Mouse (Mus musculus): ENCODE measurements around the gene Kdsr. TPM values are rescaled to one million over a fixed set of nuclear protein-coding genes. Genes with fewer than 3 reads are reported as not detected.

The Kdsr gene
- total and polyA plus RNA-seq, 3 experiments: 15.1 to 20.3 TPM; not detected in 1

DNA sequence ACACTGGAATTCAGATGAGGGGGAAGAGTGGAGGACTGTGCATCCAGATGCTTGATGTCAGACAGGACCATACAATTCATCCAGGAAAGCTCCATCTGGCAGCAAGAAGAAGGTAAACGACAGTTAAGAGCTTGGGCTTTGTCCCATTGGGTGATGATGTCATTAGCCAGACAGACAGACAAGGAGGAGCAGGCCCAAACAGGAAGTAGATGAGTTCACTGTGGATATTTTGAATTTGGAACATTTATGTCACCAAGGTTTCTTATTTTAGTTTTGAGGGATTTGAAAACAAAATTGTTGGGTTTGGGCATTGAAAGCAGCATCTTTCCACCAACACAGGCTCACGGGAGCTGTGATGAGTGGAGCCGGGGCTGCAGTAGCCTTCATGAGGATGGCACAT, 75.0 kb downstream of the Kdsr start:
- TF ChIP-seq ELF1 (IDR thresholded peaks at IDR 0.05; ENCODE audit: low read depth, low read length) (0 out of 2 replicates have a peak, but pooled peaks have one; percentile 34), MAX (IDR thresholded peaks at IDR 0.05; ENCODE audit: low read length) (no peak), MXI1 (IDR thresholded peaks at IDR 0.05; ENCODE audit: low read depth, low read length) (no peak)
- Histone ChIP-seq H3K9me3 (replicated peaks; ENCODE audit: insufficient read depth, low read length) (no peaks in the 10 kb centered on the region), H3K9ac (ENCODE audit: control insufficient read depth, low read depth, low read length, poor library complexity, severe bottlenecking) (no peak overlapping the region), H3K36me3 (ENCODE audit: control insufficient read depth in 1 of 2, insufficient read depth in 2 of 2, low read length in 2 of 2) (peaks cover 0 to 33% of the 10 kb centered on the region in 2 experiments; a peak in 2 of 4 replicates), H3K79me2 (ENCODE audit: control insufficient read depth, insufficient read depth, low read length, poor library complexity) (peaks cover 42% of the 10 kb centered on the region), H3K4me1 (ENCODE audit: control insufficient read depth in 1 of 2, insufficient read depth in 2 of 2, low read length in 2 of 2) (peaks cover 9 to 25% of the 10 kb centered on the region in 2 experiments; a peak in 3 of 4 replicates), H3K27me3 (ENCODE audit: control insufficient read depth in 1 of 2, insufficient read depth in 2 of 2, low read length in 2 of 2) (no peaks in the 10 kb centered on the region), H3K4me3 (ENCODE audit: control insufficient read depth in 1 of 2, insufficient read depth in 1 of 2, low read depth in 2 of 2, low read length in 2 of 2) (no peak overlapping the region), H3K27ac (ENCODE audit: control insufficient read depth, low read depth, low read length) (no peak overlapping the region)
- no peak for DNase-seq (ENCODE audit: low read depth, low spot score)

- H3K9me3 ChIP-seq (replicated peaks; ENCODE audit: insufficient read depth, low read length): no peaks in the 10 kb centered on the region
- H3K9ac ChIP-seq (ENCODE audit: control insufficient read depth, low read depth, low read length, poor library complexity, severe bottlenecking): no peak overlapping the region
- no peak overlapping the region for H3K27ac ChIP-seq (ENCODE audit: control insufficient read depth, low read depth, low read length)
- no peak for DNase-seq (ENCODE audit: low read depth, low spot score)
- TF ChIP-seq ZNF384 (IDR thresholded peaks at IDR 0.05; ENCODE audit: low read depth, low read length): no peak
- no peak for TF ChIP-seq POLR2A (IDR thresholded peaks at IDR 0.05; ENCODE audit: control insufficient read depth in 1 of 2, insufficient read depth in 1 of 2, low read depth in 1 of 2, low read length in 2 of 2, poor library complexity in 1 of 2)
- no peak for TF ChIP-seq EP300 (IDR thresholded peaks at IDR 0.05; ENCODE audit: low read depth in 1 of 2, low read length in 2 of 2)
- no peak for TF ChIP-seq MYC (IDR thresholded peaks at IDR 0.05; ENCODE audit: low read depth, low read length)
- TF ChIP-seq ELF1 (IDR thresholded peaks at IDR 0.05; ENCODE audit: low read depth, low read length): no peak
- TF ChIP-seq GABPA (IDR thresholded peaks at IDR 0.05; ENCODE audit: low read depth, low read length): no peak
- no peak for TF ChIP-seq NRF1 (IDR thresholded peaks at IDR 0.05; ENCODE audit: insufficient read depth, low read depth, low read length, poor library complexity, severe bottlenecking)
- no peak for TF ChIP-seq ZMIZ1 (IDR thresholded peaks at IDR 0.05; ENCODE audit: low read depth, low read length)
- no peak for TF ChIP-seq USF2 (IDR thresholded peaks at IDR 0.05; ENCODE audit: borderline replicate concordance in 1 of 2, insufficient read depth in 1 of 2, low read depth in 1 of 2, low read length in 2 of 2)
- TF ChIP-seq USF1 (IDR thresholded peaks at IDR 0.05; ENCODE audit: low read depth, low read length): no peak
- TF ChIP-seq ZC3H11A (IDR thresholded peaks at IDR 0.05; ENCODE audit: low read depth, low read length): no peak
- no peak for TF ChIP-seq SMC3 (IDR thresholded peaks at IDR 0.05; ENCODE audit: low read depth, low read length)
- no peak for TF ChIP-seq KAT2A (conservative IDR thresholded peaks at IDR 0.05; ENCODE audit: low read depth, low read length)
- no peak for TF ChIP-seq CHD2 (IDR thresholded peaks at IDR 0.05; ENCODE audit: low read length)
- H3K27me3 ChIP-seq (ENCODE audit: control insufficient read depth in 1 of 2, insufficient read depth in 2 of 2, low read length in 2 of 2): no peaks in the 10 kb centered on the region
- H3K4me3 ChIP-seq (ENCODE audit: control insufficient read depth in 1 of 2, insufficient read depth in 1 of 2, low read depth in 2 of 2, low read length in 2 of 2): no peak overlapping the region
- H3K79me2 ChIP-seq (ENCODE audit: control insufficient read depth, insufficient read depth, low read length, poor library complexity): peaks cover 39% of the 10 kb centered on the region
- H3K36me3 ChIP-seq (ENCODE audit: control insufficient read depth in 1 of 2, insufficient read depth in 2 of 2, low read length in 2 of 2): peaks cover 0 to 20% of the 10 kb centered on the region in 2 experiments; a peak in 2 of 4 replicates
- peaks cover 4 to 16% of the 10 kb centered on the region in 2 experiments; a peak in 3 of 4 replicates for H3K4me1 ChIP-seq (ENCODE audit: control insufficient read depth in 1 of 2, insufficient read depth in 2 of 2, low read length in 2 of 2)
These were observed 76.7 kb downstream of the Kdsr start for GRCm38 (mm10) chr1:106682829-106683228.

Data from MEL (cell line).